Mouse (Mus musculus): ENCODE results near the gene Ddr2.

- TF ChIP-seq CTCF (conservative IDR thresholded peaks at IDR 0.05; ENCODE audit: low read length) (no peak), POU5F1 (IDR thresholded peaks at IDR 0.05; ENCODE audit: borderline replicate concordance, low read length) (no peak), NANOG (IDR thresholded peaks at IDR 0.05; ENCODE audit: borderline replicate concordance, low read length) (no peak)
These were observed 162.9 kb downstream of the Ddr2 start for GRCm38 (mm10) chr1:169947654-169948053.
